Mouse (Mus musculus) neutrophil, adult 59 days (primary cell): Measurements from ENCODE around the gene Trim3. TPM values are rescaled to one million over a fixed set of nuclear protein-coding genes. Genes with fewer than 3 reads are reported as not detected.

Experiments used
- total RNA-seq, 2 experiments: library from RNA; stranded (reverse); gene quantifications; 1 replicate in 1 of 2; 2 replicates in 1 of 2; pipeline ENCODE4 v1.2.4; 2023

Trim3 gene
- 10 to 100 TPM; 14.7 to 22.5 TPM for total RNA-seq

GRCm38 (mm10) chr7:105633127-105633800 lies at the start of gene Trim3:
Gene Trim3 (minus strand): TSS chr7:105633571.

GRCm38 (mm10) chr7:105650639-105651435 lies 17.5 kb upstream of the Trim3 start, which contains the start of gene Dnhd1:
Gene Dnhd1 (plus strand): TSS chr7:105650827.

DNA sequence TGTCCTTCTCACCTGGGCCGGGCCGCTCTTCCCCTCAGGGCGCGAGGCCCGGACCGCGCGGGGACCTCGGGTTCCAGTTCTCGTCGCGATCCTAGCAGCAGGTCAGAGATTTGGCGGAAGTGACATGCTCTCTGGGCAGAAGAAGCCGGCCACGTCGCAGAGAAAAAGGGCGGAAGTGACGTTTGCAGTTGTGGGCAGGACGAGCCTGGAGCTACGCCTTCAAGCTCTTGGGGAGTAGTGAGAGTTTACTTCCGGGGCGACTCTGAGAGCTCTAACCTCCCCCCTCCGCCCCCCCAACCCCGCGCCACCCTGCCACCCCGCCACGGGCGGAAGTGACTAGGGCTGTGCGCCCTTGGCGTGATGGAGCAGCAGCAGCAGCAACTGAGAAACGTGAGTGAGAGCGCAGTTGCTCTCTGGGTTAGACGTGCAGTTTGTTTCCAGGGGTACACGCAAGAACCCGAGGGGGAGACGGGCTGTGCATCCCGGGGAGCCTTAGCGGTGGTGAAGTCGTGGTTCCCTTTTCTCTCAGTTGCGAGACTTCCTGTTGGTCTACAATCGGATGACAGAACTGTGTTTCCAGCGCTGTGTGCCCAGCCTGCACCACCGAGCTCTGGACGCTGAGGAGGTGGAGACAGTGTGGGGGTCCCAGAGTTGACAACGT lies 7.0 kb upstream of the Trim3 start, which contains the start of the genes Arfip2 and Gm45799:
TSS of gene Arfip2 (minus strand) at position 184 of the 661 bp plus-strand sequence.
TSS of gene Gm45799 (plus strand) at position 320 of the 661 bp plus-strand sequence.

GRCm38 (mm10) chr7:105639756-105640155 lies 6.4 kb upstream of the Trim3 start, which contains the start of gene Timm10b:
Gene Timm10b (plus strand): TSS chr7:105640056.

GRCm38 (mm10) chr7:105581094-105581703 lies 52.2 kb downstream of the Trim3 start, which contains the start of gene Apbb1:
Gene Apbb1 (minus strand): TSS chr7:105581653.

Other genes with a start within 250 kb of the Trim3 start
- gene Fam160a2, start 233.5 kb downstream of the Trim3 start, total RNA-seq, result 100 to 1,000 TPM; 168 to 176 TPM
- gene Cnga4, start 229.0 kb downstream of the Trim3 start, total RNA-seq, result under 1 TPM; 0.51 to 0.64 TPM
- gene Cckbr, start 207.8 kb downstream of the Trim3 start, total RNA-seq, result not detected
- gene Cavin3, start 151.3 kb downstream of the Trim3 start, total RNA-seq, result not detected
- 10 to 100 TPM; 21.0 to 21.1 TPM for gene Smpd1, start 79.2 kb downstream of the Trim3 start, total RNA-seq
- 1 to 10 TPM in 1 of 2 experiments, under 1 TPM in 1; 0.56 to 1.4 TPM for gene Apbb1, start 51.9 kb downstream of the Trim3 start, total RNA-seq
- not detected for gene Hpx, start 33.4 kb downstream of the Trim3 start, total RNA-seq
- gene Timm10b, start 6.5 kb upstream of the Trim3 start, total RNA-seq, result 100 to 1,000 TPM; 104 to 108 TPM
- gene Arfip2, start 6.8 kb upstream of the Trim3 start, total RNA-seq, result 10 to 100 TPM; 14.1 to 14.5 TPM
- 10 to 100 TPM in 1 of 2 experiments, 1 to 10 TPM in 1; 8.5 to 10.2 TPM for gene Gm45799, start 7.0 kb upstream of the Trim3 start, total RNA-seq
- 1 to 10 TPM; 2.8 to 3.8 TPM for gene Dnhd1, start 17.3 kb upstream of the Trim3 start, total RNA-seq
- gene Ilk, start 103.0 kb upstream of the Trim3 start, total RNA-seq, result 100 to 1,000 TPM; 151 to 174 TPM
- gene Rrp8, start 103.8 kb upstream of the Trim3 start, total RNA-seq, result 10 to 100 TPM in 1 of 2 experiments, 1 to 10 TPM in 1; 9.4 to 10.4 TPM
- gene Taf10, start 110.8 kb upstream of the Trim3 start, total RNA-seq, result 100 to 1,000 TPM; 109 to 136 TPM
- 10 to 100 TPM; 39.5 to 46.3 TPM for gene Tpp1, start 118.7 kb upstream of the Trim3 start, total RNA-seq
- gene Dchs1, start 154.1 kb upstream of the Trim3 start, total RNA-seq, result under 1 TPM; 0.09 to 0.27 TPM
- gene Mrpl17, start 177.5 kb upstream of the Trim3 start, total RNA-seq, result 10 to 100 TPM; 37.4 to 38.6 TPM